Mouse (Mus musculus) layer of hippocampus, adult 6 months (tissue): ENCODE results near the gene Syn1. TPM values are rescaled to one million over a fixed set of nuclear protein-coding genes. Genes with fewer than 3 reads are reported as not detected.

Source experiments
- long read RNA-seq, 2 experiments: library from polyadenylated mRNA; unstranded; transcript quantifications; one replicate each; pipeline ENCODE4 v2.0.0; 2019 to 2020
- microRNA-seq: library from miRNA; unstranded; fragments of <30 nt; microRNA quantifications from one replicate; pipeline ENCODE4 v1.2.0, GENCODE M21; 2020
- polyA plus RNA-seq: library from polyadenylated mRNA; unstranded; fragments of <200 nt; fragmentation: Nextera tagmentation; gene quantifications from 2 replicates; pipeline ENCODE4 v1.2.3, GENCODE M21; 2021

Syn1 gene
- 88.2 and 114 TPM in 2 replicates for polyA plus RNA-seq
- long read RNA-seq, experiment 1, partial matches to known transcripts, result 10 of 19 reads
- long read RNA-seq, experiment 1, other reads (novel, unspliced or antisense), result 5 of 19 reads
- long read RNA-seq, experiment 2, transcript Syn1-202 (13 exons, 3,261 nt), result major isoform, 128 of 231 reads
- long read RNA-seq, experiment 2, transcript Syn1-201 (13 exons, 3,209 nt), result minor isoform, 31 of 231 reads
- long read RNA-seq, experiment 2, partial matches to known transcripts, result 54 of 231 reads
- long read RNA-seq, experiment 2, other reads (novel, unspliced or antisense), result 18 of 231 reads

GRCm38 (mm10) chrX:20920844-20921364 is at the start of gene Syn1:
Gene Syn1, minus strand, starts transcription at chrX:20921004.

GRCm38 (mm10) chrX:20961477-20962378 is 40.9 kb upstream of the Syn1 start, which contains the start of gene Uxt:
Gene Uxt, minus strand, starts transcription at chrX:20962017.

GRCm38 (mm10) chrX:20950191-20950880 is 29.5 kb upstream of the Syn1 start, which contains the start of gene Elk1:
Gene Elk1, minus strand, starts transcription at chrX:20950608.

GRCm38 (mm10) chrX:20931364-20931763 is 10.6 kb upstream of the Syn1 start, which contains the start of gene Cfp:
Gene Cfp, minus strand, starts transcription at chrX:20931555.

DNA sequence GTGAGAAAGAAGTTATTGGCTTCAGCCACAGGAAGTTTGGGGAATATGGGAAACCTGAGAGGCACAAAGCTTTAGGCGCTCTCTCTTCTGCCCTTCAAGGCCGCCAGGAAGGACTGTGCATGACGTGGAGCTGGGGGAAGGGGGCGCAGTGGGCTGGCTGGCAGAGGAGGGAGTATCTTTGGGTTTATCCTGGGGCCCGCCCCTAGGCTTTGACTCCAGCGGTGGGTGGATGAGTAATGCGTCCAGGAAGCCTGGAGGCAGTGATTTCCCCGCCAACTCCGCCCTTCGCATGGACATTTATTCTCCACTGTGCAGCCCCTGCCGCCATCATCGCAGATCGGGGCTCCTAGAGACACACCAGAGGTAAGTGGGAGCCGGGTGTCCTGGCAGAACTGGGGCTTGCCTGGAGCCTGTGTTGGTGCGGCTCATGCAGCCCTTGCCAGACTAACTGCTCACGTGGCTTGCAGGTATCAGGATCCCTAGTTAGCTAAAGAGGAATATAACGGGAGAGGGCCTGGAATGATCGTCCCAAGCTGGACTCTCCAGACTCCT is 50.8 kb downstream of the Syn1 start, which contains the start of gene Timp1:
Gene Timp1 (plus strand): TSS at position 205 of the 552 bp plus-strand sequence.

Small RNA genes lying within 50 kb of the gene (microRNA-seq; reads per million reads assigned to microRNA genes)
- gene Gm24824, result not detected
- gene Mir5617, result 9.7 reads per million, percentile 31 among the genes with 10 or more reads in this experiment

Other genes with a start within 250 kb of the Syn1 start
- gene Cdk16, start 233.1 kb downstream of the Syn1 start, polyA plus RNA-seq, result 130 and 173 TPM in 2 replicates
- gene Usp11, start 217.1 kb downstream of the Syn1 start, polyA plus RNA-seq, result 31.7 and 32.6 TPM in 2 replicates
- 179 and 181 TPM in 2 replicates for gene Araf, start 123.2 kb downstream of the Syn1 start, polyA plus RNA-seq
- 0.57 and 0.84 TPM in 2 replicates for gene Timp1, start 50.8 kb downstream of the Syn1 start, polyA plus RNA-seq
- 0.43 and 0.48 TPM in 2 replicates for gene Cfp, start 10.6 kb upstream of the Syn1 start, polyA plus RNA-seq
- 35.8 and 45.1 TPM in 2 replicates for gene Elk1, start 29.6 kb upstream of the Syn1 start, polyA plus RNA-seq
- 16.8 and 20.0 TPM in 2 replicates for gene Uxt, start 41.0 kb upstream of the Syn1 start, polyA plus RNA-seq
- 2.5 and 3.3 TPM in 2 replicates for gene Zfp182, start 141.3 kb upstream of the Syn1 start, polyA plus RNA-seq
- gene Spaca5, start 147.4 kb upstream of the Syn1 start, polyA plus RNA-seq, result not detected in 2 replicates
- gene Zfp300, start 168.5 kb upstream of the Syn1 start, polyA plus RNA-seq, result 0.87 and 1.3 TPM in 2 replicates
- not detected in 2 replicates for gene Ssxa1, start 194.8 kb upstream of the Syn1 start, polyA plus RNA-seq